Mouse (Mus musculus) hindbrain, postnatal 0 days (tissue): ENCODE results near the gene Tceanc2. TPM values are rescaled to one million over a fixed set of nuclear protein-coding genes. Genes with fewer than 3 reads are reported as not detected.

ENCODE experiments used
- ATAC-seq: fragments of 200-750 bp; cut with Nextera tagmentation; 2 replicates; pipeline ENCODE4 v1.8.0; 2017; ENCODE audit warnings: mild to moderate bottlenecking, moderate TSS enrichment, moderate library complexity
- DNase-seq: peaks from one replicate; pipeline ENCODE4 v3.0.0-alpha.2; 2015; ENCODE audit warnings: low spot score
- H3K27ac ChIP-seq: fragments of 300-500 bp; sonication (generic); 2 replicates; pipeline ENCODE4 v1.5.1; 2014; ENCODE audit warnings: mild to moderate bottlenecking
- H3K27me3 ChIP-seq: fragments of 300-500 bp; sonication (generic); 2 replicates; pipeline ENCODE4 v1.6.1; 2014; ENCODE audit warnings: low read length, mixed read lengths; ENCODE audit not compliant: insufficient read depth
- H3K36me3 ChIP-seq: fragments of 300-500 bp; sonication (generic); 2 replicates; pipeline ENCODE4 v1.6.1; 2014; ENCODE audit warnings: low read length, mixed read lengths; ENCODE audit not compliant: insufficient read depth
- H3K4me1 ChIP-seq: fragments of 300-500 bp; sonication (generic); 2 replicates; pipeline ENCODE4 v1.6.1; 2014; ENCODE audit warnings: antibody characterized with exemption, low read length, mixed read lengths; ENCODE audit not compliant: insufficient read depth
- H3K4me2 ChIP-seq: fragments of 300-500 bp; sonication (generic); 2 replicates; pipeline ENCODE4 v1.6.1; 2014; ENCODE audit warnings: low read depth, mild to moderate bottlenecking, low read length, moderate library complexity, mixed read lengths
- H3K4me3 ChIP-seq: fragments of 300-500 bp; sonication (generic); 2 replicates; pipeline ENCODE4 v1.5.1; 2014; ENCODE audit warnings: low read length
- H3K9ac ChIP-seq: fragments of 300-500 bp; sonication (generic); replicated peaks from 2 replicates; pipeline ENCODE4 v1.6.1; 2014; ENCODE audit warnings: mild to moderate bottlenecking, low read length, moderate library complexity, mixed read lengths
- H3K9me3 ChIP-seq: fragments of 300-500 bp; sonication (generic); 2 replicates; pipeline ENCODE4 v1.6.1; 2016; ENCODE audit warnings: low read length, mixed read lengths
- CTCF ChIP-seq: IDR thresholded peaks from 2 replicates; pipeline ENCODE4 v1.5.1; 2016; ENCODE audit warnings: antibody characterized with exemption, control low read depth, low read depth
- WGBS: fragments of 180-500 bp; shearing (Covaris S2); extraction: QIAGEN DNeasy Blood & Tissue Kit; methylation state at CpG from one replicate; pipeline ENCODE4 v1.1.7; 2014; 5-methylcytosine and 5-hydroxymethylcytosine counted together
- polyA plus RNA-seq: library from polyadenylated mRNA; unstranded; fragments of >200 nt; fragmentation: Nextera tagmentation; extraction: Ambion mirVana; gene quantifications from 2 replicates; pipeline ENCODE4 v1.2.1, GENCODE M21; 2015
- total RNA-seq: library from RNA; depleted of rRNA; stranded (reverse); fragments of >200 nt; gene quantifications from 2 replicates; pipeline ENCODE4 v1.2.3, GENCODE M21; 2014

Tceanc2 gene
- total and polyA plus RNA-seq, 2 experiments from 2014 or later = 5.4 to 17.3 TPM

GRCm38 (mm10) chr4:107180746-107181145, 1.8 kb upstream of the Tceanc2 start:
- no peak for TF ChIP-seq CTCF
- Histone ChIP-seq H3K4me2 (peak overlapping the region; percentile 1; the same call in 1 of the 2 replicates), H3K27ac (no peak overlapping the region), H3K4me1 (peaks cover 2% of the 10 kb centered on the region; the same call in 1 of the 2 replicates), H3K4me3 (no peak overlapping the region), H3K27me3 (no peaks in the 10 kb centered on the region), H3K9me3 (no peaks in the 10 kb centered on the region), H3K36me3 (no peaks in the 10 kb centered on the region), H3K9ac (no peak overlapping the region)
- ATAC-seq (no peak), DNase-seq (no peak)

GRCm38 (mm10) chr4:107179561-107179960, 645 bp upstream of the Tceanc2 start:
- Histone ChIP-seq H3K4me1 (peaks cover 2% of the 10 kb centered on the region; the same call in 1 of the 2 replicates), H3K27me3 (no peaks in the 10 kb centered on the region), H3K4me2 (peak overlapping the region; percentile 62), H3K4me3 (peak overlapping the region; percentile 90), H3K27ac (peak overlapping the region; percentile 96), H3K9me3 (no peaks in the 10 kb centered on the region), H3K36me3 (no peaks in the 10 kb centered on the region), H3K9ac (peak overlapping the region; percentile 89)
- under 1% methylated on average over 8 of the region's 8 CpGs for WGBS
- no peak for ATAC-seq
- no peak for TF ChIP-seq CTCF
- no peak for DNase-seq

GRCm38 (mm10) chr4:107178182-107178829, 610 bp downstream of the Tceanc2 start, which contains the start of gene Tmem59:
Gene Tmem59 (plus strand): TSS chr4:107178399.
- peak; percentile 98 for ATAC-seq
- DNase-seq = peak; percentile 97
- Histone ChIP-seq H3K9ac (peak within 1 kb of the TSS; percentile 89), H3K4me2 (peak within 1 kb of the TSS; percentile 62), H3K4me1 (peaks cover 2% of the 10 kb centered on the region; the same call in 1 of the 2 replicates), H3K27ac (peak within 1 kb of the TSS; percentile 96), H3K36me3 (no peaks in the 10 kb centered on the region), H3K9me3 (no peaks in the 10 kb centered on the region), H3K4me3 (peak within 1 kb of the TSS; percentile 90), H3K27me3 (no peaks in the 10 kb centered on the region)
- no peak; the same call in 1 of the 2 replicates for TF ChIP-seq CTCF
- WGBS = under 1% methylated on average over 49 of the region's 49 CpGs

- ATAC-seq (no peak), DNase-seq (no peak)
- Histone ChIP-seq H3K4me3 (peak overlapping the region; percentile 90), H3K9me3 (no peaks in the 10 kb centered on the region), H3K4me1 (peaks cover 2% of the 10 kb centered on the region; the same call in 1 of the 2 replicates), H3K9ac (peak overlapping the region; percentile 89), H3K36me3 (no peaks in the 10 kb centered on the region), H3K27me3 (no peaks in the 10 kb centered on the region), H3K4me2 (peak overlapping the region; percentile 62), H3K27ac (peak overlapping the region; percentile 96)
- no peak for TF ChIP-seq CTCF
- WGBS = 53% methylated on average over 11 of the region's 11 CpGs
Observed at GRCm38 (mm10) chr4:107177506-107177905, 1.4 kb downstream of the Tceanc2 start.

- H3K4me3 ChIP-seq = no peak overlapping the region
- 92% methylated on average over 5 of the region's 5 CpGs for WGBS
Observed at GRCm38 (mm10) chr4:107167798-107168197, 11.1 kb downstream of the Tceanc2 start.

GRCm38 (mm10) chr4:107166700-107167099, 12.2 kb downstream of the Tceanc2 start:
- ATAC-seq (no peak), DNase-seq (no peak)
- no peak overlapping the region for H3K9ac ChIP-seq
- no peaks in the 10 kb centered on the region for H3K27me3 ChIP-seq
- 88% methylated on average over 5 of the region's 5 CpGs for WGBS
- no peak overlapping the region for H3K27ac ChIP-seq
- no peak for TF ChIP-seq CTCF
- H3K9me3 ChIP-seq = no peaks in the 10 kb centered on the region
- no peak overlapping the region for H3K4me3 ChIP-seq
- H3K36me3 ChIP-seq = no peaks in the 10 kb centered on the region; the same call in none of the 2 replicates
- H3K4me2 ChIP-seq = no peak overlapping the region
- H3K4me1 ChIP-seq = no peaks in the 10 kb centered on the region

More at GRCm38 (mm10) chr4:107167798-107168197, 11.1 kb downstream of the Tceanc2 start:
- Histone ChIP-seq H3K27me3 (no peaks in the 10 kb centered on the region), H3K27ac (no peak overlapping the region), H3K4me2 (no peak overlapping the region), H3K9me3 (no peaks in the 10 kb centered on the region), H3K36me3 (no peaks in the 10 kb centered on the region; the same call in none of the 2 replicates), H3K9ac (no peak overlapping the region; the same call in 1 of the 2 replicates), H3K4me1 (no peaks in the 10 kb centered on the region)
- no peak for ATAC-seq
- TF ChIP-seq CTCF = no peak
- DNase-seq = no peak
